Mouse (Mus musculus): Measurements from ENCODE around the gene Gps1.
"Not testable (repeated sequence)": the region's sequence is repeated elsewhere in the genome, so short reads cannot be mapped to it uniquely, and the experiment has no call there.

Gene Gps1

DNA sequence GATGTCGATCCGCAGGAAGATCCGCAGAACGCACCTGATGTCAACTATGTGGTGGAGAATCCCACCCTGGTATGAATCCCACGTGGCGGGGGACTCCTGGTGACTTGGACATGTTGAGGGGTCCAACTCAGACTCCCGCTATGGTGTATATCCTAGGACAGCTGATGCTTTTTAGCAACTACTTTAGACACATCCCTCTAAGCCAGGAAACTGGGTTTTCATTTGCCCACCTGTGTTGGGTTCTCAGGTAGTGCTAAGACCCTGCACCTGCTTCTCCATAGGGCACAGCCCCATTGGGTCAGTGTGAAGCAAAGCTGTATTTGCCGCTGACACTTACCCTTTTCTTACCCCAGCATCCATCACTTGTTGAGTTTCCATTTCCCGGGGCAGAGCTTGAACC lies 1.1 kb downstream of the Gps1 start:
- no peak for DNase-seq

DNA sequence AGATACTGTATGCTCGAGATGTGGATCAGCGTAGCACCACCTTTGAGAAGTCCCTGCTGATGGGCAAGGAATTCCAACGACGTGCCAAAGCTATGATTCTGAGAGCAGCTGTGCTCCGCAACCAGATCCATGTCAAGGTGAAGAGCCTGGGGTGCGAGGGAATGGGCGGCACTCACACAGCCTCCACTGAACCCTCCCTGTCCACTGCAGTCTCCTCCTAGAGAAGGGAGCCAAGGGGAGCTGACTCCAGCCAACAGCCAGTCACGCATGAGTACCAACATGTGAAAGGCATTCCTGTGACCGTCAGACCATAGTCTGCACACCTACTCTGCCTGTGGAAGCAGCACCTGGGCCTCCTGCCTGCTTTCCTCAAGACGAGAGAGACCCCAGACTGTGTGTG lies 4.4 kb downstream of the Gps1 start:
- DNase-seq: not testable (repeated sequence)

DNA sequence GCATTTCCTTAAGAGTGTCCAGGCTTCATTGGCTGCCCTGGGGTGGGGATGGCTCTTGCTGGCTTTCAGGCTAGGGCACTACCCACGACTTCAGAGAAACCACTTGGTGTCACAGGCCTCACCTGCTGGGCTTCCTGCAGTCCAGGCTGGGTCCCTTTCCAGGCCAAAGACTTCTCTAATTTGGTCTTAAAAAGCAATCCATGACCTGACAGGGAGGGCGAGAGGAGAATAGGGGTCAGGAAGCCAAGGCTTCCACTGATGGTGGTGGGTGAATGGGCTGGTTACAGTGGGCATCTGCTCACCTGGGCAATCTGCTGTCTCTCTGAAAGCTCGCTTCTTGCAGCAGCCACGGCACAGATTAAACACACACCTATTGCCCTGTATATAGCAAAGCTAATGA lies 5.3 kb downstream of the Gps1 start:
- no peak for DNase-seq

DNA sequence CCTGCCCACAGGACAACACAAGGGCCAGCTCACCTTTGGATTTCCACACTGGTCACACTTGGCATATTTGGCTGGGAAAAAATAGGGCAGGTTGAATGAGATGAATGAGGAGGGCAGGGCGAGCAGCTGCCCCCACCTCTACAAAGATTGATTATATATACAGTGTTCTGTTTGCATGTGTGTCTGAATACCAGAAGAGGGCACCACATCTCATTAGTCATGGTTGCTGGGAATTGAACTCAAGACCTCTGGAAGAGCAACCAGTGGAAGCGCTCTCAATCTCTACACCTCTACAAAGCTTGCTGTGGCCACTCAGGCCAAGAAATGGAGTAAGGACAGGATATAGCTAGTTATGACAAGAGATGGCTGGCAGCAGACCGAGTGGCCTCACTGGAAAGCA lies 5.7 kb downstream of the Gps1 start:
- no peak for DNase-seq

DNA sequence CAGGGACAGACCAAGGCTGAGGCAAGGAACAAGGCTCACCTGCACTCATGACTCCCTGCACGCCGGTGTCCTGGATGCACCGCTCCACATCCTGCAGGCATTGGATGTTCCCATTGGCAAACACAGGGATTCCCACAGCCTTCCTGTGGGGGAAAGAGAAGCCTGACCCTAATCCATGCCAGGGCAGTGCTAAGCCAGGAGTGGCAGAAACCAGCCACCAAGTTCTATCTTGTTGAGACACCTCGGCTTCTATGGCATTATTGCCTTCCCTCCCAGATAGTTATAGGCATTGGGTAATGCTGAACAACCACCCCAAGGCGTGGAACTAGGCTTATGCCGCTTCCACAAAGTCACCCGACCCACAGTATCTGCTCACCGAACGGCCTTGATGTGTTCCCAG lies 8.6 kb downstream of the Gps1 start:
- DNase-seq: no peak

DNA sequence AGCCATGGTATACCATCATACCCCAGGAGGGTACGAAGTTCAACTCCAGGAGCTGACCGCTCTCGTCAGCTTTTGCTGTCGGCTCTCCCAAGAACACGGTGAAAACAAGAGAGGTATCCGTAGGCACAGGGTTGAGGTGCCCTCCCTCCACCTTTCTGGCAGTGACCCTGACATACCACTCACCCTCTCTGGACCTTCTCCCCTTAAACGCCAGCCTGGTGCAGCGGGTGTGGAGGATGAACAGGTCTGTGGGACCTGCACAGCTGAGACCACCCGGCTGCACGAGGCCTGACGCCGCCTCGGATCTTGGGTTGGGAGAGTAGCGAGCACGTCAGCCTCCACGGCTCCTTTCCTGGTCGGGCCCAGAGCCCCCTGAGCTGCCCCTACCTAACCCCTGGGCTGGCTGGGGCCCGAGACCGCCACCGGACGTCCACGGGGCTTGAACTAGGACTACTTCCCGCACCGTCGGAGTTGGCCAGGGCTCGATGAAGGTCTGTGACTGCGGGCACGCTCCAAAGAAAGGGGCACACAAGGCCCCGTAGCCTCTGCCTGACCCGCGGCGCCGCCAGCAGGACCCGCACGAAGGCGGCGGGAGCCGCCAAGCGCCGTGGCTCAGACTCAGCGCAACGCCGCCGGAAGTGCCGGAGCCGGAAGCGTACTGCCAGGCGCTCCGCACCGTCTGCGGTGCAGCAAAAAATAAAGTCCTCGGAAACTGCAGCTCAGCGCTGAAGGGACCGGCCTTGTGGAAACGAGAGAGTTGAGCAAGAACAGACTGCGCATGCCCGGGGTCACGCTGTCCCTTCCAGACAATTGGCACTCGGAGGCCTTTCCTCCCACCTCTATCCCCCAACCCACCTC lies 11.9 kb downstream of the Gps1 start, which contains the start of gene Dus1l:
Dus1l (minus strand) TSS at position 648 of the 858 bp plus-strand sequence.
- peak; percentile 98 to 100 for DNase-seq

DNA sequence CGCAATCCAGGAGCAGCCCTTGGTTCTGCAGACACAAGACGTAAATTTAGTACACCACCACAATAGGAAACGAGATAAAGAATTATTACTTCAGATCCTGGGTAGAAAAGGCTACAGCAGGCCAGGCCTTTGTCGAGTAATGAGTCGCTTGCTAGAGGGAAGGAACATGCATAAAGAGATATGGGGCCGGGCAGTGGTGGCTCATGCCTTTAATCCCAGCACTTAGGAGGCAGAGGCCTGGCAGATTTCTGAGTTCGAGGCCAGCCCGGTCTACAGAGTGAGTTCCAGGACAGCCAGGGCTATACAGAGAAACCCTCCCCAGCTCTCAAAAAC lies 12.5 kb downstream of the Gps1 start:
- DNase-seq: no peak

DNA sequence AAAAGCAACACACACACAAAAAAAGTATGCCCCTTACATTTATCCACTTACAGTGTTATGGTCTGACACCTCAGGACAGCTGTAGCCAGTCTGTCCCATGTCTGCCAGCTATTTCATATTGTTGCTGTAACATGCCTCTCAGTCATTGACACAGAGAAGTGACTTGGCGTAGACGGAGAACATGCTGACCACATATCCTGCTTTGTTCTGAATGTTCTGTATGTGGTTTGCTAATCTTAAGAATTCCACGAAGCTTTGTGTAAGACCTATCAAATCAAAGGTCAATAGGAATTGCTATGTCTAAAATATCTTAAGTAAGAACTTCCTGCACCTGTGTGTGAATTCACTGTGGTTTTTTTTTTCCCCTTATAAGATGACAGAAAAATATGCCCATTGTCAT lies 14.2 kb downstream of the Gps1 start:
- DNase-seq: no peak

DNA sequence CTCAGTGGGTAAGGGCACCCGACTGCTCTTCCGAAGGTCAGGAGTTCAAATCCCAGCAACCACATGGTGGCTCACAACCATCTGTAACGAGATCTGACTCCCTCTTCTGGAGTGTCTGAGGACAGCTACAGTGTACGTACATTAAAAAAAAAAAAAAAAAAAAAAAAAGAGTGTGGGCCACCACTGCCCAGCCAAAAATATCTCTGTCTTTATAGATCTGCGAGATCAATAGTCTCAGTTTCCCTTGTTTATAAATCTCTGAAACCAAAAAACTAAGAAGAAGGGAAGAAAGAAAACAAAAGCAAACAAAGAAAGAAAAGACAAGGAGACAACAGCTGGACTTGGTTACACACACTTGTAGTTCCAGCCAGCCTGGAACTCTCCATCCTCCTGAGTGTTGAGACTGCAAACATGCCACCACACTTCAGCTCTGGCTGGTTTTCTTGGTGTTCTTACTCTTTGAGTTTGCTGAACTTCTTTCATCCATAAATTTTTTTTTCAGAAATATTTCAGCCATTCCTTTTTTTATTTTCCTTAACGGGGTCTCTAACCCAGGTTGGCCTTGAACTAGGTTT lies 15.3 kb downstream of the Gps1 start:
- no peak for DNase-seq

DNA sequence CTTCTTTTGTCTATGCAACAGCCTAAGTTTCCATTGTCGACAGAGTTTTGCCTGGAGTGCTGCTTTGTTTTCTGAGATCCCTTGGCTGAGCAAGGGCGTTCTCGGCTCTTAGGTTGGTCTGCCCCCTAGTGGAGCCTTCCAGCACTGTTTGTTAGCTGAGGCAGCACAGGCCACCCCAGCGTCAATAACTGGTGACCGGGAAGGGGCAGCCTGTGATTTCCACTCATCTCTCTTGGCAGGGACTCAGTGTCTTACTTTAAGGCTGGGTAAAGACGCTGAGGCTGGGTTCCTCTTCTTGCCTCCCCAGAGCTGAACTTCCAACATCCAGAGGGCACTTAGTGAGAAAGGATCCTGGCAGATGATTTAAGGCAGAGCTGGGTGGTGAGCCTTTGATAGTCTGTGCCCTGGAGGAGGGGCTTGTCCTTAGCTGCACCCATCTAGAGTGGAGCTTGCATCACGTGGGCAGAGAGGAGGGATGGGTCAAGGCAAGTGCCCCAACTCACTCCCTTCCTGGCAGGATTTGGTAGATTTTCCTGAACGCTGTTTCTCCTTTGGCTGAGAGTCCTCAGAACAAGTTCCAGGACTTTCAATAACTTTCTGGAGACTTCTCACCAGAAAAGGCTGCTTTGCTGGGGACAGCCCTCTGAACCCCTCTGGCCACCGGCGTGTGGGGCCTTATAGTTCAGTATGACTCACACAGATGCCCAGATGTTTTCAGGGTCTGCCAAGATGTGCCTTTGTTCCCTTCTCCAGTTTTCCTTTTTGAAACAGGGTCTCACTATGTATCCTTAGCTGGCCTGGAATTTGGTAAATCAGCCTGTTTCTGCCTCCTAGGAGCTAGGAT lies 16.2 kb downstream of the Gps1 start:
- peak; percentile 89 to 93 for DNase-seq

DNA sequence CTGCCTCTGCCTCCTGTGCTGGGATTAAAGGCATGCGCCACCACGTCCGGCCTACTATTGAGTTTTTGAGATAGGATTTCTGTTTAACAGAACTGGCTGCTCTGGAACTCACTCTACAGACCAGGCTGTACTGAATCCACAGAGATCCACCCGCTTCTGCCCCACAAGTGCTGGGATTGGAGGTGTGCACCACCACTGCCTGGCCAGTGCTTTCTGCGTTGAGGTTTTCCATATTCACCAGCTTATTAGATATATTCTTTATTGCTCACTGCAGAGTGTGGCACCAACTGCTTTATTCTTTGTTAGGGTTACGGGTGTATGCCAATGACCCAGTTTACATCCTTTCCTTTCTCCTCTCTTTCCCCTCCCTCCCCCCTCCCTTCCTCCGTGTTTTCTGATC lies 20.2 kb downstream of the Gps1 start:
- DNase-seq: no peak

DNA sequence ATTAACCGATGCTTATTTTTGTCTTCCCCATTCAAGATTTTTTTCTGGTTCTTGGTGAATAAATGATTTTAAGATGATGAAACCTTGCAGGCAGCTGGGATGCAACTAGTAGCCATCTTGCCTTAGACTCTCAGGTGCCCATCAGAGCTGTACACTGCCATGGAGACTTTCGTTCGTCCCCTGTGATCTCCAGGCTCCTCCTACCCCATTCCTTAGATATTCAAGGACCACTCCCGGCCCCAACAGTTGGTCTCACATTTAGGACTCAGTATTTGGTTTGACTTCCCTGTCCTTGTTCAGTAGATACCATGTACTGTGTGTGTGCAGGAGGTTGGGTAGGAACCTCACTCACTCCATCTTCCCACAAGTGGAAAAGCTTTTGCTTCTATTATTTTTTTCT lies 20.7 kb downstream of the Gps1 start:
- no peak for DNase-seq

DNA sequence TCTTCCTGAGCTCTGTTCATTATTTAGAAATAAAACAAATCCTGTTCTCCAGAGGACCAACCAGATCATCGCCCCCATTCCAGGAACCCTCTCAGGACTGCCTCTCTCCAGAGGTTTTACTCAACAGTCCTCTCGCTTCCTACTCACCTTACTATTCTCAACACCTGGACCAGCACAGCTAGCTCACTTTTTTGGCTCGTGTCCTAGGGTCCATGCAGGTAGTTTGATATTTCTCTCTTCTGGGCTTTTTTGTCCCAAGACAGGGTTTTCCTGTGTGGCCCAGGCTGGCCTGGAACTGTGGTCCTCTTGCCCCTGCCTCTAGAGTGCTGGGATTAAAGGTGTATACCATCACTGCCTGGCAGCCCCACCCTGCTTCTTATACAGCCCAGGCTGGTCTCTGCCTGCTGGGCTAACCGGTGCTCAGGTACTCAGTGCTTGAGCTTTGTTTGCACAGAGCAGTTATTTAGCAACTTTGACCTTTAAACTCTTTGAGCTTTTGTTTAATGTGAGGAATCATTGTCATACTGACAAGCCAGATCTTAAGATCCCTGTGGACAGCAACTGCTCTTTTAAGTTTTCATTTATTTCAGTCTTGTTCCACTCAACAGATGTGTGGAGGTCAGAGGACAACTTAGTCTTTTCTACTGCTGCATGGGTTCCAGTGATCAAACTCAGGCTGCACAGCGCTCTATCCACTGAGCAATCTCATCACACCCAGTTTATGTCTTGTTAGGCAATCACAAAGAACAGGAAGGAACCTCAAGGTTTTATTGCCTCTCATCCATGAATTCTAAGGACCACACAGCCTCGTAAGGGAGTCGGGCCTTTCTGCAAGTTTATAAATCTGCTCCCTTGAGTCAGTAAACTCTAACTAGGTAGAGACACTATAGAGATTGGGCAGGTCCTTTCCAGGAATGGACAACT lies 21.6 kb downstream of the Gps1 start:
- DNase-seq: no peak

DNA sequence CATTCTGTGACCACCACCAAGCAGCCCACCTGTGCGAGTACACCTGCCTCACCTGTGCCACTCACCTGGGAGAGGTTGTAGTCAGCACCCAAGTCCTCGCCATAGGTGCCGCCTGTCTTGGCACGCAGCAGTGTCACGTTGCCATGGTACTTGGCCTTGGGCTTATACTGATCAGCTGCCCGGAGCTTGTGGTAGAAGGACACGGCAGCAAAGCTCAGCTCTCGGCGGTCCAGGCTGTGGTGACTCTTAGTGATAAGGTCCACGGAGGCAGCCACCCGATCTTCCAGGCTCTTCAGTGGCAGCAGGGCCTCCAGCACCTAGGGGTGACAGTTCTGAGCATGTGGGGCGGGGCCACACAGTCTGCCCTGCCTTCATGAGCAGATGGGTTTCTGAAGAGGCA lies 23.9 kb downstream of the Gps1 start:
- no peak for DNase-seq

DNA sequence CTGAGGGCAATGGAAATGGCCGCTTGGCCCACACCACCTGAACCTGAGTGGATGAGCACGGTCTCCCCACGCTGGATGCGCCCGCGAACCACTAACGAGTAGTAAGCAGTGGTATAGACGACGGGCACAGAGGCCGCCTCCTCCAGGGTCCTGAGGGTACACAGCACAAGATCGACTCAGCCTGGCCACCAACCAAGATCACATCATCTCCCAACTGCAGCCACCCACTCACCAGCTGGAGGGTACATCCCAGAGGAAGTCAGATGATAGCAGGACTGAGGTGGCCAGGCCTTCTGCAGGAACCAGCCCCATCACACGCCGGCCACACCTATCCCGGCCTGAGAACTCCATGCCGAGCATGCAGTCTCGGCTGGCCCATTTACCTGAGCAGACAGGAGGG lies 28.0 kb downstream of the Gps1 start:
- DNase-seq: no peak

DNA sequence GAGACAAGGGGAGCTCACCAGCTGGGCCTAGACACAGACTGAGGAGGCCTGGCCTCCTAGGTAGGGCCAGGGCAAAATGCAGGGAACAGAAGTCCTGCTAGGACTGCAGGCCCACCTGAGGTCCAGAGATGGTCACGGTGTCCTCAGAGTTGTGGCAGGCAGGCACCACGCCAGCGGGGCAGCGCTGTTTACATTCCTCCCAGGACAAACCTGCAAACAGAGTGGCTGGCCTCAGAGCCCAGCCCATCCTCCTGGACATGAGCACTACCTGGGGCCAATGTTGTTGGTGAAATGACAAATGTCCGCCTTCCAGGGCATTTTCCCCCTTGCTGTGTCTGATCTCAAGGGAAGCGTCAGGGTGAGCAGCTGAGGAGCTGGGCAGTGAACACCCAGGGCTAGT lies 33.3 kb downstream of the Gps1 start:
- peak in 1 of 2 experiments; percentile 12 for DNase-seq

DNA sequence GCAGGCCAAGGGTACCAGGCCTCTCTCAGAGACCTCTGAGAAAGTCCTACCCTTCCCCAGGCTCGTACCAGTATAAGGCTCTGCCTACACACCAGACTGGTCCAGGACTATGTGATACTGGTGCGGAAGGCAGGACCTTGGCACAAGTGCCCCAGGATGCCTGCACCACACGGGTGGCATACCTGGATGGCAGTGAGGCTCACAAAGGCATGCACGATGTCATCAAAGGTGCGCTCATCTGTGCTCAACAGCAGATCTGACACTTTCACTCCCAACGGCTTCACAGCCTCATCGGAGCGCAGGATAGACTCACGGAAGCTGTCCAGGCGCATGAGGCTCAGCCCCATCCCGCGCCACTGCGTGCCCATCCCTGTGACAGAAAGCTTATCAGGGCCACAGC lies 34.2 kb downstream of the Gps1 start:
- peak in 1 of 2 experiments; percentile 9 for DNase-seq

DNA sequence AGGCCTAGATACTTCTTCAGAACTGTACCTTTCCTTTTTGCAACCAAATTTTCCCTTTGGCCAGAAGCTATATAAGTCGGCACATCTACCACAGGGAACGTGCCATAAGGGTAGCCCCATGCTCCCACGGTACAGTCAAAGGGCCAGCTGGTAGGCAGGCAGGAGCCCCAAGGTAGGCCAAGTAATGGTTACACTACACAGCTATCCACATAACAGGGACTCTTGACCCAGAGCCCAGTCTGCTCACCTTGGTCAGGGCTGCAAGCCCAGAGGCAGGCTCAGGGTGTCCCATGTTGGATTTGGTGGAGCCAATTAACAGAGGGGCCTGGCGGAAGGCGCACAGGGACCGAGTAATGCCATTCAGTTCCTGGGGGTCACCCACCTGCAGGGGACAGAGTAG lies 35.5 kb downstream of the Gps1 start:
- peak; percentile 68 to 74 for DNase-seq

DNA sequence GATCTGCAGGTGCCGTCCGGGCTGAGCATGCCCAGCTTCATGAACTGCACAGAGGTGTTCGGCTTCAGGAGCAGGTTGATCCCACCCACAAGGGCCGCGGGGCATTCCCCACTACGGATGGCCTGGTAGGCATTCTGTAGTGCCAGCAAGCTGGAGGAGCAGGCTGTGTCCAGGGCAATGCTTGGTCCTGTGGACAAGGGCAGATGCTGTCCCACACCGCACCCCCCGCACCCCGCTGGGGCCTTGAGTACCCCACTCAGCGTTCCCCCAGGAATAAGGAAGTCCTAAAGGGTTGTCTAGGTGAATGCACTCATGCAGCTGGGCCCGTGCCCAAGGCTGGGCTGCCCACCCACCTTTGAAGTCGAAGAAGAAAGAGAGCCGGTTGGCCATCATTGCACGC lies 36.5 kb downstream of the Gps1 start:
- DNase-seq: peak in 1 of 2 experiments; percentile 44

DNA sequence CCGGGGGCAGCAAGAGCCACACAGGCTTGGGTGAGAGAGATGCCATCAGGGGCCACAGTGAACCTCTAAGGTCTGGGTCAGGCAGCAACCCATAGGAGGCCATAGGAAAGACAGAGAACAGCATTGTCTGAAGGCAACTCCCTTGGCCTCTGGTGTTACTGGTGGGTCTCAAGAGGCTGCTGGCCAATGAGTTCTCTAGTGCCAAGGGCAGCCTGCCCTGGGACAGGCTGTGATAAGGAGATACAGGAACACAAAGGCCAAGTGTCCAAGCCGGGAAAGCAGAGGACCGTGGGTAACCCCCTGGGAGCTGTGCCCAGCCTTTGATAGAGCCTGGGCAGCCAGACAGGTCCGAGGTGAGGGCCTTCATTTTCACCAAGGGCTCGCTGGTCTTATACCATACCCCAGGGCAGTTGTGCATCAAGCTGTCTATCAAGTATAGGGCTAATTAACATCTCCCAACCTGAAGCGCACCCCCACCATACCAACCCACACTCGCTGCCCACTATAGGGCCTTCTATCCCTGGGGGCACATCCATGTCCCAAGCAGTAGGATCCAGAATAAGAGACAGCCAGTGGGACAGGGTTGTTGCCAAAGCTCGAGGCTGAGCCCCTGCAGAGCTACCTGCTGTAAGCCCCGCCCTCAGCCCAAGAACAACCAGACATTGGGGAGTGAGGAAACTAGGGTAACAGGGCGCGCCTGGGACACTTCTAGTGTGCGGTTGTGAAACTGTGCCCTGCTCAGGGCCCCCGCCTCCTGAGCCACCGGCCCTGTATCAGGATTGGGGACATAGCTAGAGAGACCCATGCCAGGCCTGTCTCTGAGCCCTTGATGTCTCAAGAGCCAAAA lies 37.2 kb downstream of the Gps1 start:
- peak in 1 of 2 experiments; percentile 39 for DNase-seq

DNA sequence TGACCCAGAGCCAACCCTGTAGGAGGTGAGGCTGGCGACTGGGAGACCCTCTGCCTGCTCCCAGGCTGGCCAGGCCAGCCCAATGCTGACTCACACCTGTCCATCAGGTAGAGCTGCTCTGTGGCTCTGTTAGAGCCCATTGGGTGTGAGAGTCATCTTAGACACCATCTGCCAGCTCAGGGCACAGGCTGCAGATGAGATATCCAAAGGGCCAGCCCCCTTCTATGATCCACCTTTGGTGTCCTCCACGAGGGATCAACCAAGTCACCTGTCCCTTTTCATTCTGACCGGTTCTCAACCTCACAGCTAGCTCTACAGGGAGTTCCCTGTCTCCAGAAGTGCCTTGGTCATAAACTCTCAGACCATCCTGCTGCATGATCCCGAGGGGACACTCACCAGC lies 38.2 kb downstream of the Gps1 start:
- no peak for DNase-seq

Data from cerebellum, postnatal 25 days (tissue).